Mouse (Mus musculus): ENCODE data around the gene Scgb3a1. TPM values are rescaled to one million over a fixed set of nuclear protein-coding genes. Genes with fewer than 3 reads are reported as not detected.
A peak's percentile ranks its signal among the peaks of the same experiment; 100 is the strongest.

The Scgb3a1 gene
- polyA plus RNA-seq, 1 experiment: not detected

DNA sequence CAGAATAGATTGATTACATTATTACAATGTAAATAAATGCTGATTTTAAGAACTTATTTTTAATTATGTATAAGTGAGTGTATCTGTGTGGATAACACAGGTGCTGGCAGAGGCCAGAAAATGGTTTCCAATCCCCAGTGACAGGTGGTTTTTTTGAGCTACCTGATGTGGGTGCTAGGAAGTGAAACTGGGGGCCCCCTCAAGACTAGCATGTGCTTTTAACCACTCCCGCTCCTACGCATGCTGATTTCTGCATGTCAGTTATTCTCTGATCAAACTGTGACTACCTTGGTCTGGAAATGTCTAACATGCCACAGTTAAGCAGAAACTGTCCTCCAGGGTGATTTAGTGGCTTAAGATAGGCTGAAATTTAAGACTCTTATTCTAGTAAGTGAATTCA lies 33.1 kb downstream of the Scgb3a1 start:
- no peaks in the 10 kb centered on the region for H3K4me1 ChIP-seq (ENCODE audit: control insufficient read depth, insufficient read depth, low read length)
- H3K27me3 ChIP-seq (ENCODE audit: control insufficient read depth, insufficient read depth, low read length): no peaks in the 10 kb centered on the region
- no peak overlapping the region for H3K27ac ChIP-seq (ENCODE audit: insufficient read depth, low read length)
- DNase-seq: no peak
- H3K4me3 ChIP-seq (replicated peaks; ENCODE audit: insufficient read depth, low read depth, low read length): no peak overlapping the region
- 92% methylated on average over 2 of the region's 2 CpGs for WGBS
- TF ChIP-seq POLR2A (IDR thresholded peaks at IDR 0.05; ENCODE audit: borderline replicate concordance, insufficient read depth, low read length) (no peak), CTCF (IDR thresholded peaks at IDR 0.05; ENCODE audit: borderline replicate concordance, insufficient read depth, low read depth, low read length) (no peak)

DNA sequence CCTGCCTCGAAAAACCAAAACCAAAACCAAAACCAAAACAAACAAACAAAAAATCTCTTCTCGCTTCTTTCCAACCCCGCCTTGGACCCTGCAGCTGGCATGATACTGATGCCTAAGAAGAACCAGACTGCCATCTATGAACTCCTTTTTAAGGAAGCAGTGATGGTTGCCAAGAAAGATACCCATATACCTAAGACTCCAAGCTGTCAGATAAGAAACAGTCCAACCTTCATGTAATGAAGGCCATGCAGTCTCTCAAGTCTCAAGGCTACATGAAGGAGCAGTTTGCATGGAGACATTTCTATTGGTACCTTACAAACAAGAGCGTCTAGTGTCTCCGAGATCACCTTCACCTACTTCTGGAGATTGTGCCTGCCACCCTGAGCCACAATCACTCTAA lies 34.4 kb downstream of the Scgb3a1 start:
- Histone ChIP-seq H3K27me3 (ENCODE audit: control insufficient read depth, insufficient read depth, low read length) (no peaks in the 10 kb centered on the region), H3K4me1 (ENCODE audit: control insufficient read depth, insufficient read depth, low read length) (no peaks in the 10 kb centered on the region), H3K27ac (ENCODE audit: insufficient read depth, low read length) (no peak overlapping the region), H3K4me3 (replicated peaks; ENCODE audit: insufficient read depth, low read depth, low read length) (no peak overlapping the region)
- no peak for DNase-seq
- 85% methylated on average over 5 of the region's 5 CpGs for WGBS
- no peak for TF ChIP-seq CTCF (IDR thresholded peaks at IDR 0.05; ENCODE audit: borderline replicate concordance, insufficient read depth, low read depth, low read length)
- no peak for TF ChIP-seq POLR2A (IDR thresholded peaks at IDR 0.05; ENCODE audit: borderline replicate concordance, insufficient read depth, low read length)

DNA sequence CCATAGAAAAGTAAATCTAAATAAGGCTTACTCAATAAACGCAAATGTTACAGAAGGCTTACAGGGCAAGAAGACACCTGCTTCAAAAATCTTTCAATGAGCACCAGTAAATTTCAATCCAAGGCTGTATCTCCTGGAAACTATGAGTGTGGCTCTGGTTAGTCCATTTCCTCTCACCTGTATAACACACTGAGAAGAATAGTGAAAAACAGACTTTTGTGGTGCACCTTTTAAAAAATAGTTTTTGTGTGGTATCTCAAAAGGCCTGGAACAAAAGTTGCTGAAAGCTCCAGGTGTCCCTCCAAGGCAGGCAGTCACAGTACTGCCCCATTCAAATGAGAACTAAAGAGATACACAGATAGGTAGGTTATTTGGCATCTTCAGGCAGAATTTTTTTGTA lies 35.7 kb downstream of the Scgb3a1 start:
- Histone ChIP-seq H3K27ac (ENCODE audit: insufficient read depth, low read length) (no peak overlapping the region), H3K27me3 (ENCODE audit: control insufficient read depth, insufficient read depth, low read length) (no peaks in the 10 kb centered on the region), H3K4me3 (replicated peaks; ENCODE audit: insufficient read depth, low read depth, low read length) (no peak overlapping the region), H3K4me1 (ENCODE audit: control insufficient read depth, insufficient read depth, low read length) (no peaks in the 10 kb centered on the region)
- 93% methylated on average over 1 of the region's 1 CpGs for WGBS
- DNase-seq: no peak
- no peak for TF ChIP-seq POLR2A (IDR thresholded peaks at IDR 0.05; ENCODE audit: borderline replicate concordance, insufficient read depth, low read length)
- no peak for TF ChIP-seq CTCF (IDR thresholded peaks at IDR 0.05; ENCODE audit: borderline replicate concordance, insufficient read depth, low read depth, low read length)

DNA sequence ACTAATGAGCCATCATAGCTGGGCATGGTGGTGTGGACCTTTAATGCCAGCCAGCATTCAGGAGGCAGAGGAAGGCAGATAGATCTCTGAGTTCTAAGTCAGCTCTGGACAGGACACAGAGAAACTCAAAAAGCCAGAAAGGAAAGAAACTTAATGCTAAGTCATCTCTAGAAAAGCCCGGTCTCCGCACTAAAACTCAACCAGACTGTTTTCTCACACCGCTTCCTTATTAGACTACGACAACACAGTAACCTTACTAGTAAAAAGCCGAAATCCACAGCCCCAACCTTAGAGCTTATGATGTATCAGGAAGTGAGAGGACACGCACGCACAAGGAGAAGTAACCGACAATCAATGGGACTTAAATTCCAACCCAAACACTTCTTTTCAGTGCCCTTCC lies 38.6 kb downstream of the Scgb3a1 start:
- no peak for DNase-seq
- TF ChIP-seq POLR2A (IDR thresholded peaks at IDR 0.05; ENCODE audit: borderline replicate concordance, insufficient read depth, low read length): no peak
- TF ChIP-seq CTCF (IDR thresholded peaks at IDR 0.05; ENCODE audit: borderline replicate concordance, insufficient read depth, low read depth, low read length): no peak
- 97% methylated on average over 8 of the region's 8 CpGs for WGBS
- Histone ChIP-seq H3K4me3 (replicated peaks; ENCODE audit: insufficient read depth, low read depth, low read length) (no peak overlapping the region), H3K4me1 (ENCODE audit: control insufficient read depth, insufficient read depth, low read length) (no peaks in the 10 kb centered on the region), H3K27ac (ENCODE audit: insufficient read depth, low read length) (no peak overlapping the region), H3K27me3 (ENCODE audit: control insufficient read depth, insufficient read depth, low read length) (no peaks in the 10 kb centered on the region)

DNA sequence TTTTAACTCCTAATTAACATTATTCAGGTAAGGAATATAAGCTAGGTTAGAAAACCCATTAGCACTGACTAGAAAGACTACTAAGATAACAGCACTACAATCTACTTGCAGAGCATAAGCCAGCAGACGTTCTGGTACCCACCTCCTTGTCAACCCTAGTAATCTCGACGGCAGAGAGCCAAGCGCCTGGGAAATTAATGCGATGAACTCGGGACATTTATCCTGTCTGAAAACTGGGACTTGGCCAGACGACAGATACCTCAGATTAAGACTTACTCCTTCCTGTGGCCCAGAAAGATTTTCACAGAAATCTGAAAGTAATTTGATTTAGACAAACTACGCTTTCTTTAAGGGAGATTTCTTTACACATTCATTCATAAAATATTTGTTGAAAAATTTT lies 41.4 kb downstream of the Scgb3a1 start:
- 26% methylated on average over 8 of the region's 8 CpGs for WGBS
- no peaks in the 10 kb centered on the region for H3K4me1 ChIP-seq (ENCODE audit: control insufficient read depth, insufficient read depth, low read length)
- no peak overlapping the region for H3K27ac ChIP-seq (ENCODE audit: insufficient read depth, low read length)
- no peak for DNase-seq
- TF ChIP-seq CTCF (IDR thresholded peaks at IDR 0.05; ENCODE audit: borderline replicate concordance, insufficient read depth, low read depth, low read length) (no peak), POLR2A (IDR thresholded peaks at IDR 0.05; ENCODE audit: borderline replicate concordance, insufficient read depth, low read length) (no peak)
- no peak overlapping the region for H3K4me3 ChIP-seq (replicated peaks; ENCODE audit: insufficient read depth, low read depth, low read length)
- H3K27me3 ChIP-seq (ENCODE audit: control insufficient read depth, insufficient read depth, low read length): no peaks in the 10 kb centered on the region

DNA sequence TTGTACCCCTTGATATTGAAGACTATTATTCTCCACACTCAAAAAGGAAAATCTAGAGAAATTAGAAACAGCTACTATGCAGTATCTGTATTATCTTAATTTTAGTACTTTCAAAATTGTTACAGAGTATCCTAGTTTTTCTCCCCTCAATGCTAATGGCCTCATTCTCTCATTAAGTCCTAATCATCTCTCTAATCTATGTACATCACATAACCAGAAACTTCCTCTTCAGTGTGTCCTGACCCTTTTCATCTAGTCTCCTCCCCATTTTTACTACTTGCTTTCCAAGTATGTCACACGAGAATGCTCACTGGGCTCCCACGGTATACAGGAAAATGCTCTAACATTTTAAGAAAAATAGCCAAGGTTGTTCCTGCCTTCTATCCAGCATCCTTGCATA lies 44.4 kb downstream of the Scgb3a1 start:
- no peaks in the 10 kb centered on the region for H3K4me1 ChIP-seq (ENCODE audit: control insufficient read depth, insufficient read depth, low read length)
- H3K27me3 ChIP-seq (ENCODE audit: control insufficient read depth, insufficient read depth, low read length): no peaks in the 10 kb centered on the region
- H3K4me3 ChIP-seq (replicated peaks; ENCODE audit: insufficient read depth, low read depth, low read length): no peak overlapping the region
- no peak for TF ChIP-seq CTCF (IDR thresholded peaks at IDR 0.05; ENCODE audit: borderline replicate concordance, insufficient read depth, low read depth, low read length)
- H3K27ac ChIP-seq (ENCODE audit: insufficient read depth, low read length): no peak overlapping the region
- DNase-seq: no peak
- WGBS: 56% methylated on average over 2 of the region's 2 CpGs

DNA sequence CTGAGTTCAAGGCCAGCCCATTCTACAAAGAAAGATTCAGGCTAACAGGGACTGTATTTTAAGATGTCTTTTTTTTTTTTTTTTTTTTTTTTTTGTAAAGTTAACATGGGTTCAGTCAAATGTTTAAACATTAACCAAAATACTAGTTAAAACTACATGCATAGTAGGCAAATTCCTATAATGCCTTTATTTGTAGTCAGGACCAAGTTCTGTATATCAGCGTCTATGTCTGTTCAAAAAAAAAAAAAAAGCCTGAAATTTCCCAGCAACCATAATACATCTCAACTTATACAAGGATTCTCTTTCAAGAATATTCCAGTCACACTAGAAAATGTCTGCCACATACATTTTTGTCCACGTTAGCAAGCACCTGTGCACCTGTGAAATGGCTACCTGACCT lies 47.3 kb downstream of the Scgb3a1 start:
- WGBS: 18% methylated on average over 2 of the region's 2 CpGs
- TF ChIP-seq POLR2A (IDR thresholded peaks at IDR 0.05; ENCODE audit: borderline replicate concordance, insufficient read depth, low read length) (no peak), CTCF (IDR thresholded peaks at IDR 0.05; ENCODE audit: borderline replicate concordance, insufficient read depth, low read depth, low read length) (no peak)
- H3K4me1 ChIP-seq (ENCODE audit: control insufficient read depth, insufficient read depth, low read length): no peaks in the 10 kb centered on the region
- H3K27me3 ChIP-seq (ENCODE audit: control insufficient read depth, insufficient read depth, low read length): no peaks in the 10 kb centered on the region
- H3K4me3 ChIP-seq (replicated peaks; ENCODE audit: insufficient read depth, low read depth, low read length): no peak overlapping the region
- H3K27ac ChIP-seq (ENCODE audit: insufficient read depth, low read length): no peak overlapping the region
- no peak for DNase-seq

DNA sequence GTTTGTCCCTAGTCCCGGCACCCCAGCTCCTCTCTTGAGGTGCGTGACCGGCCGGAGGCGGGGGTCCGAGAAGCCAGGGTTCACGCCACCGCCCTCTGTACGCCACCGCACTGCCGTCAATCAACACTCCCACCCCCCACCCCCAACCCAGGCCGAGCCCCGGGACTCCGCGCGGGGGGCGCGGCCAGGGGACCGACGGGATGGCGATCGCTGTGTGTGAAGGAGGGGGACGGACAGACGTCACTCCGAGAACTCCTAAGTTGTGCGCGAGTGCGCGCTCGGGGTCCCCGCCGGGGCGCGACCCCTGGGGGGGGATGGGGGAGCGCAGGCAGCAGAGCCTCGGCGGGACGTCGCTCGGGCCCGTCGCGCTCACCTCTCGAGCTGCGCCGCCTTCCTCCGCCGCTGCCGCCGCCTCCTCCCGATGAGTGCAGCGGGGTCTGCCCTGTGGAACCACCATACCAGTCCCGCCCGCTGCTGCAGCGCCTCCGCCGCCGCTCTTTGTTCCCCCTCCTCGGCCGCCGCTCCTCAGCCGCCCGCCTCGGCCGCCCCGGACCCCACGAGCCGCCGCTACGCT lies 48.7 kb downstream of the Scgb3a1 start:
- Histone ChIP-seq H3K4me3 (replicated peaks; ENCODE audit: insufficient read depth, low read depth, low read length) (peak overlapping the region; percentile 90), H3K27ac (ENCODE audit: insufficient read depth, low read length) (peak overlapping the region; percentile 90), H3K27me3 (ENCODE audit: control insufficient read depth, insufficient read depth, low read length) (no peaks in the 10 kb centered on the region), H3K4me1 (ENCODE audit: control insufficient read depth, insufficient read depth, low read length) (no peaks in the 10 kb centered on the region)
- WGBS: under 1% methylated on average over 62 of the region's 70 CpGs
- TF ChIP-seq POLR2A (IDR thresholded peaks at IDR 0.05; ENCODE audit: borderline replicate concordance, insufficient read depth, low read length): no peak
- TF ChIP-seq CTCF (IDR thresholded peaks at IDR 0.05; ENCODE audit: borderline replicate concordance, insufficient read depth, low read depth, low read length): no peak
- peak in 1 of 2 experiments; percentile 47 for DNase-seq
